Mouse (Mus musculus) megakaryocyte-erythroid progenitor cell, adult 5-6 weeks (primary cell): Measurements from ENCODE around the gene Zfp446. TPM values are rescaled to one million over a fixed set of nuclear protein-coding genes. Genes with fewer than 3 reads are reported as not detected.
A peak's percentile ranks its signal among the peaks of the same experiment; 100 is the strongest.

Source experiments
- ATAC-seq: replicated peaks from 2 replicates; pipeline ENCODE4 v1.8.0; 2016; ENCODE audit warnings: mild to moderate bottlenecking, inconsistent platforms; ENCODE audit not compliant: severe bottlenecking, poor library complexity, low FRiP score, low TSS enrichment
- total RNA-seq, 2 experiments: library from RNA; stranded (forward) in 1 of 2; stranded (reverse) in 1 of 2; fragments of 200-1000, 215-1000 nt in 1 of 2; fragments of >200 nt in 1 of 2; fragmentation: Nextera tagmentation in 1 of 2; gene quantifications; 2 replicates each; pipeline ENCODE4 v1.2.3; 2014 to 2017

Gene Zfp446
- total RNA-seq, 2 experiments from 2014 or later = 1.9 to 6.1 TPM

- no peak for ATAC-seq
These were observed 36.7 kb downstream of the Zfp446 start for GRCm38 (mm10) chr7:13014275-13014839.

DNA sequence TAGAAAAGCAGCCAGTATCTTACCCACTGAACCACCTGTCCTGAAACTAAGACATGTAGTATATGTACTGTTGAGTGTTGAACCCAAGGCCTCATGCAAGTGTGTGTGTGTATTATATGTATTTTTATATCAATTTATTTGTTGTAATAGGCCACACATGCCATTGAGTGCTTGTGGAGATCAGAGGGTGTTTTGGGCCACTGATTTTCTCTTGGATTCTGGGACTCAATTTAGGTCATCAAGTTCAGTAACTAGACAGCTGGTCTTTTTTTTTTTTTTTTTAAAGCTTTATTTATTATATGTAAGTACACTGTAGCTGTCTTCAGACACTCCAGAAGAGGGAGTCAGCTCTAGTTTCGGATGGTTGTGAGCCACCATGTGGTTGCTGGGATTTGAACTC is 37.6 kb downstream of the Zfp446 start:
- ATAC-seq = no peak

DNA sequence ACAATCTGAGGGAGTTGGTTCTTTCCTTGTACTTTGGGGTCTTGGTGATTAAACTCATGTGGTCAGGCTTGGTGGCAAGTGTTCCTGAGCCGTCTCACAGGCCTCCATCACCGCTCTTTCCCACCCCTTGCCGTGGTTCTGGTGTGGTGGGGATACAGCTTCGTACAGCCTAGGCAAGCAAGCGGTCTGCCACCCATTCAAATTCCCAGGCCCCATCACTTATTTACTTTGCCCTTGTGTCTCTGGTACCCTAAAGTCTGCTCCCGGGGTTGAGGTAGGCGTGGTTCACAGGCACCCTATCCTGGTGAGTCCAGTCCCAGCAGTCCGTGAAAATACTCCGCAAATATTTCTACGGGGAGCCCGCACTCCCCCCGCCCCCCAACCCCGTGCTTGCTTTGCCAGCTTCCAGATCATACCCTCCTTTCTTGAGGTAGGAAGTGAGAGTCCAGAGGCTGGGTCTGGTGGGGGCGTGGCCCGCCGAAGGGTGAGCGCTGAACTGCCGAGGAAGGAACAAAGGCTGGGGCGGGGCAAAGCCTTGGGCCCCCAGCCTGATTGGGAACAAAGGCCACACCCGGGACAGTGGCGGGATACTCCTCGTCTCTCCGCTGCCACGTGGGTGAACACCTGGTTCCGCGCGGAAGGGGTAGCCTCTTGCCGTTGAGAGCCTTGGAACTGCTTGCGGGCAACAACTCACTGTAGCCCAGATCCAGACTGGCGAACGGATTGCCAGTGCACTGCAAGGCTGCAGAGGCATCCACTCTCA is 45.3 kb downstream of the Zfp446 start:
- ATAC-seq = peak; percentile 58

DNA sequence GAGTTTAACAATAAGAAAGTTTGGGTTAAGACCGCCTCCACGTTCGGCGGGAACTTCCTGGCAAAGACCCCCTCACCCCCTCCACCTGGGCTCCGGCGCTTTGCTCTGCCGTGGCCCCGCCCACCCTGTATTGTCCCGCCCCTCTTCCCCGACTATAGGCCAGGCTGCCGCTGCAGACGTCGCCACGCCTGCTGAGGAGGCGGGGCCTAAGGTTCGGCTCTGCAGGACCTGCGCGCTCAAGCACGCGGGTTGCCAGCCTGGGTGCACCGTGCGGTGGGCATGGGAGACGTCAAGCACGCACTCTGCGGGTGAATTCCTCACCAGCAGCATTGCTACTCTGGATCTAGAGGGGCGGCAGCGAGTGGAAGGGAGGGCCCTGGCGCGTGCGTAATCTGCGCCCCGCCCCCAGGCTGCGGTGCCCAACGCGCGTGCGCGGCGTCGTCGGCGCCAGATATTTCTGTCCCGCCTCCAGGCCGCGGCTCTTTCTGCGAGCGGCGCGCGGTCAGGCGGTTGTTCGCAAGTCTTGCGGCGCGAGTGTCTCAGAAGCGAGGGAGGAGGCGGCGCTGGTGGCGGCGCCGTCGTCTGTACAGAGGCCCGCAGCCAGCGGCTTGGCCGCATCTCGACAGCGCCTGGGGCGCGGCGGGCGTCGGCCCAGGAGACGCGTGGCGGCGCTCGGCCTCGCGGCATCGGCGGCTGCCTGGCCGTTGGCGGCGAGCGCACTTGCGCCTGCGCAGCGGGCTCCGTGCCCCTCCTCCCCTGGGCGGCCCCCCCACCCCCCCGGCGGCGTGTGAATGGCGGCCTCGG is 46.5 kb downstream of the Zfp446 start:
- peak; percentile 84 for ATAC-seq

GRCm38 (mm10) chr7:13024805-13025204 is 47.2 kb downstream of the Zfp446 start:
- ATAC-seq = peak; percentile 12

- ATAC-seq = no peak
These were observed 48.0 kb downstream of the Zfp446 start for GRCm38 (mm10) chr7:13025511-13026112.

DNA sequence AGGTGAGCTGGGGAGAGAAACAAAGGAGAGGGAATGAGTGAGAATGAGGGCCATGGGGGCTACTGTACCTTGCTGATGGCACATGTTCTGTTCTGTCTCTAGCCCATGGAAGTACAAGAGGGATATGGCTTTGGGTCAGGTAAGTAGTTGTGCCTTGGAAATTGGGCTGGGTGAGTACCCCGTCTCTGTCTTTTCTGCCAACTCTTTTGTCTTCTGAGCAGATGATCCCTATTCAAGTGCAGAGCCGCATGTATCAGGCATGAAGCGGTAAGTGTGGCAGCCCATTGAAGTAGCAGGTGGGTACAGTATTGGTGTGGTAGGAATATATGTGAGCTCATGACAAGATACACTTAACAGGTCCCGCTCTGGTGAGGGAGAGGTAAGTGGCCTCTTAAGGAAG is 51.3 kb downstream of the Zfp446 start:
- no peak for ATAC-seq

- no peak for ATAC-seq
These were observed 53.4 kb downstream of the Zfp446 start for GRCm38 (mm10) chr7:13031069-13031468.

DNA sequence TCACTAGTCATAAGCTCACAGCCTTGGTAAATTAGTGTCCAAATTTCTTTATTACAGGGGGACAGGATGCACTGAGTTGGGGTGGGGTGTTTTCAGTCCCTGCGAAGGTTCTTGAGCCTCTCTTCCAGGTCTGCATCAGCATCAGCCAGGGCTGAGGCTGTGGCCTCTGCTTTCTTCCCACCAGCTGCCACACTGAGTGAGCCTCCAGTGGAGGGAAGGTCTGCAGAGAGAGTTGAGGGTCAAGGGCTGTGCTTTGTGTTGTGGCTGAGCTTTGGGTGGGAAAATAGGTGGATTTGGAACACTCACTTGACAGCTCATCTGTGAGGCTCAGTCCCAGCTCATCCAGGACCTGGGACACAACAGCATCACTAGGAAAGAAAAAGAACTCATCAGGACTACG is 54.3 kb downstream of the Zfp446 start:
- ATAC-seq = no peak

- no peak for ATAC-seq
These were observed 54.9 kb downstream of the Zfp446 start for GRCm38 (mm10) chr7:13032541-13032940.

GRCm38 (mm10) chr7:13033451-13034147 is 56.0 kb downstream of the Zfp446 start:
- ATAC-seq = 0 out of 2 replicates have a peak, but pooled peaks have one; percentile 0

- ATAC-seq = peak; percentile 64
These were observed 56.7 kb downstream of the Zfp446 start, which contains the start of gene Chmp2a for GRCm38 (mm10) chr7:13034148-13034977. Gene Chmp2a (minus strand): TSS chr7:13034807.

Other genes starting within 250 kb of the Zfp446 start
- gene Vmn2r56, start 242.8 kb upstream of the Zfp446 start, total RNA-seq (2014; fragmentation: Nextera tagmentation) = not detected in 2 replicates
- gene Vmn2r56, start 242.8 kb upstream of the Zfp446 start, total RNA-seq (2017) = not detected in 2 replicates
- gene Zscan18, start 174.2 kb upstream of the Zfp446 start, total RNA-seq (2014; fragmentation: Nextera tagmentation) = 0.94 and 3.2 TPM in 2 replicates
- gene Zscan18, start 174.2 kb upstream of the Zfp446 start, total RNA-seq (2017) = 1.9 and 5.8 TPM in 2 replicates
- 12.3 and 14.0 TPM in 2 replicates for gene Zfp329, start 159.0 kb upstream of the Zfp446 start, total RNA-seq (2014; fragmentation: Nextera tagmentation)
- 7.8 TPM in 2 replicates for gene Zfp329, start 159.0 kb upstream of the Zfp446 start, total RNA-seq (2017)
- 26.7 and 30.6 TPM in 2 replicates for gene Zfp110, start 143.1 kb upstream of the Zfp446 start, total RNA-seq (2014; fragmentation: Nextera tagmentation)
- 38.0 and 38.1 TPM in 2 replicates for gene Zfp110, start 143.1 kb upstream of the Zfp446 start, total RNA-seq (2017)
- gene Zfp128, start 96.7 kb upstream of the Zfp446 start, total RNA-seq (2014; fragmentation: Nextera tagmentation) = 3.2 and 6.2 TPM in 2 replicates
- 3.3 and 4.0 TPM in 2 replicates for gene Zfp128, start 96.7 kb upstream of the Zfp446 start, total RNA-seq (2017)
- 13.3 and 18.7 TPM in 2 replicates for gene Zscan22, start 80.0 kb upstream of the Zfp446 start, total RNA-seq (2014; fragmentation: Nextera tagmentation)
- gene Zscan22, start 80.0 kb upstream of the Zfp446 start, total RNA-seq (2017) = 5.7 and 7.1 TPM in 2 replicates
- 3,241 and 3,814 TPM in 2 replicates for gene Rps5, start 55.6 kb upstream of the Zfp446 start, total RNA-seq (2014; fragmentation: Nextera tagmentation)
- gene Rps5, start 55.6 kb upstream of the Zfp446 start, total RNA-seq (2017) = 1,950 and 2,335 TPM in 2 replicates
- 0.77 and 1.2 TPM in 2 replicates for gene Rnf225, start 50.4 kb upstream of the Zfp446 start, total RNA-seq (2014; fragmentation: Nextera tagmentation)
- gene Rnf225, start 50.4 kb upstream of the Zfp446 start, total RNA-seq (2017) = 1.6 TPM in 1 of 2 replicates, not detected in the other
- gene Zfp324, start 12.0 kb upstream of the Zfp446 start, total RNA-seq (2014; fragmentation: Nextera tagmentation) = 3.7 and 4.3 TPM in 2 replicates
- gene Zfp324, start 12.0 kb upstream of the Zfp446 start, total RNA-seq (2017) = 3.1 and 7.7 TPM in 2 replicates
- gene Slc27a5, start 20.3 kb downstream of the Zfp446 start, total RNA-seq (2014; fragmentation: Nextera tagmentation) = not detected in 2 replicates
- gene Slc27a5, start 20.3 kb downstream of the Zfp446 start, total RNA-seq (2017) = not detected in 2 replicates
- 654 and 831 TPM in 2 replicates for gene Trim28, start 21.3 kb downstream of the Zfp446 start, total RNA-seq (2014; fragmentation: Nextera tagmentation)
- gene Trim28, start 21.3 kb downstream of the Zfp446 start, total RNA-seq (2017) = 556 and 566 TPM in 2 replicates
- gene Zbtb45, start 32.2 kb downstream of the Zfp446 start, total RNA-seq (2014; fragmentation: Nextera tagmentation) = 14.0 and 30.8 TPM in 2 replicates
- gene Zbtb45, start 32.2 kb downstream of the Zfp446 start, total RNA-seq (2017) = 5.1 and 9.2 TPM in 2 replicates
- 159 and 192 TPM in 2 replicates for gene Chmp2a, start 57.0 kb downstream of the Zfp446 start, total RNA-seq (2014; fragmentation: Nextera tagmentation)
- gene Chmp2a, start 57.0 kb downstream of the Zfp446 start, total RNA-seq (2017) = 142 and 150 TPM in 2 replicates
- 222 and 267 TPM in 2 replicates for gene Ube2m, start 60.4 kb downstream of the Zfp446 start, total RNA-seq (2014; fragmentation: Nextera tagmentation)
- gene Ube2m, start 60.4 kb downstream of the Zfp446 start, total RNA-seq (2017) = 106 and 110 TPM in 2 replicates
- gene Mzf1, start 76.9 kb downstream of the Zfp446 start, total RNA-seq (2014; fragmentation: Nextera tagmentation) = 0.62 and 3.9 TPM in 2 replicates
- 0.47 and 1.3 TPM in 2 replicates for gene Mzf1, start 76.9 kb downstream of the Zfp446 start, total RNA-seq (2017)
- gene Vmn1r85, start 117.3 kb downstream of the Zfp446 start, total RNA-seq (2014; fragmentation: Nextera tagmentation) = not detected in 2 replicates
- gene Vmn1r85, start 117.3 kb downstream of the Zfp446 start, total RNA-seq (2017) = not detected in 2 replicates
- gene Vmn1r86, start 142.1 kb downstream of the Zfp446 start, total RNA-seq (2014; fragmentation: Nextera tagmentation) = not detected in 2 replicates
- gene Vmn1r86, start 142.1 kb downstream of the Zfp446 start, total RNA-seq (2017) = not detected in 2 replicates
- not detected in 2 replicates for gene Vmn1r87, start 162.3 kb downstream of the Zfp446 start, total RNA-seq (2014; fragmentation: Nextera tagmentation)
- not detected in 2 replicates for gene Vmn1r87, start 162.3 kb downstream of the Zfp446 start, total RNA-seq (2017)
- 0.25 TPM in 1 of 2 replicates, not detected in the other for gene Vmn1r88, start 181.7 kb downstream of the Zfp446 start, total RNA-seq (2014; fragmentation: Nextera tagmentation)
- not detected in 2 replicates for gene Vmn1r88, start 181.7 kb downstream of the Zfp446 start, total RNA-seq (2017)
- not detected in 2 replicates for gene Vmn1r89, start 235.2 kb downstream of the Zfp446 start, total RNA-seq (2014; fragmentation: Nextera tagmentation)
- gene Vmn1r89, start 235.2 kb downstream of the Zfp446 start, total RNA-seq (2017) = not detected in 2 replicates